Mouse (Mus musculus) embryonic fibroblast, embryonic 13.5 days (primary cell): ENCODE measurements around the gene Uck2.

Experiments used
- CTCF ChIP-seq: IDR thresholded peaks from 2 replicates; pipeline ENCODE4 v1.5.1; 2011; ENCODE audit warnings: mild to moderate bottlenecking, control low read depth, low read length, moderate library complexity, borderline replicate concordance; ENCODE audit not compliant: insufficient read depth
- POLR2A ChIP-seq: IDR thresholded peaks from 2 replicates; pipeline ENCODE4 v1.6.1; 2011; ENCODE audit warnings: low read depth, mild to moderate bottlenecking, control low read depth, low read length, moderate library complexity

DNA sequence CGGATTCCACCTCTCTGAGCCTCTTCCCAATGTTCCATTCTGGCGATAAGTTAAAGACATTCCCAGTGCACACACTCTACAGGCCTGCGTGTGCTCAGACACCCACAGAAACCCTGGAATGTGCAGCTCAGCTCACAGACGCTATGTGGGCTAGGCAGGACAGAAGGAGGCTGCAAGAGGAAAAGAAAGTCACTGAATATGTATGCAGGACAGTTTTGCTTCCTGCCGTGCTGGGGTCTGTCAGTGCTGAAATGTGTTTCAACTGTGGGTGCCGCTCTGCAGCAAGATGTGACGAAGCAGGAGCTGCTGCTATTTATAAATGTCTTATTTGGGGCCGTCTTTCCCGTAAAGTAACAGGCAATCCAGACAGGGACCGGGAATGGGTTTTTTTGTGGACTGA, 25.4 kb downstream of the Uck2 start:
- TF ChIP-seq CTCF = no peak
- no peak for TF ChIP-seq POLR2A
